Mouse (Mus musculus): ENCODE measurements at regions not wholly inside any gene's neighbourhood (a gene's known extent, or its start where the extent isn't known, plus 50 kb on each side); places are given as distances from the start of the nearest gene placed in this dataset.

DNA sequence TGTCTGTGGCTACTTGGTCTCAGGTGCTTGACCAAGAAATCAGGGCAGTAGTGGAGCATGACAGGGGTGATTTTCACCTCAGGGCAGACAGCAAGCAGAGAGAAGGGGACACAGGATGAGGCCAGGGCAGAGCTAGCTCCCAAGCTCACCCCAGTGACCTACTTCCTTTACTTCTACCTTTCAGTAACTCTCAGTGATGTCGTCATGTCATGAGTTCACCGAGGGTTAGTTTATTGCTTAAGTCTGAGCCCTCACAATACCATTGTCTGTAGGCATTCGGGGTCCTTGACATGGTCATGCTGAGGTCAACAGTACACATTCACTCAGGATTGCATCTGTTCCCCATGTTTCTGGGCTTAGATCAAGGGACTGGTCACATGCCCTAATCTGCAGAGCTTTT lies 108.5 kb downstream of the Cxcl12 start:
- ATAC-seq (ENCODE audit: insufficient number of reproducible peaks, low FRiP score, low TSS enrichment): no peak

DNA sequence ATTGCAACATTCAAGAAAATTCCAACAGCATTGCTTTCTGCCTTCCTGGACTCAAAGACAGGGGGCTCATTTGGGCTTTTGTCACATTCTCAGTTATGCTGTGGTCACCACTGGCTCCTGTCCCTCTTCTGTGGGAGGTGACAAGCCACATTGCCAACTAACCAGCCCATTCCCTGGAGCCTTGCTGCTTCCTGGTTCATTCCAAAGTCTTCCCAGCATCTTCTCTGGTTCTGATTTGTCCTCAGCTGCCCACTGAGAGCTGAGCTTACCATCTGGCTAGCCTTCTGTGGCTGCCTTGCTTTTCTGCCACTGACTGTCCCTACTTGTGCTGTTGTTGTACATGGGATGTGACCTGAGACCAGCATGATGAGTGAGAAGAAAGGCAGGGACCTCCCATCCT lies 111.0 kb downstream of the Cxcl12 start:
- peak; percentile 60 for ATAC-seq (ENCODE audit: insufficient number of reproducible peaks, low FRiP score, low TSS enrichment)

DNA sequence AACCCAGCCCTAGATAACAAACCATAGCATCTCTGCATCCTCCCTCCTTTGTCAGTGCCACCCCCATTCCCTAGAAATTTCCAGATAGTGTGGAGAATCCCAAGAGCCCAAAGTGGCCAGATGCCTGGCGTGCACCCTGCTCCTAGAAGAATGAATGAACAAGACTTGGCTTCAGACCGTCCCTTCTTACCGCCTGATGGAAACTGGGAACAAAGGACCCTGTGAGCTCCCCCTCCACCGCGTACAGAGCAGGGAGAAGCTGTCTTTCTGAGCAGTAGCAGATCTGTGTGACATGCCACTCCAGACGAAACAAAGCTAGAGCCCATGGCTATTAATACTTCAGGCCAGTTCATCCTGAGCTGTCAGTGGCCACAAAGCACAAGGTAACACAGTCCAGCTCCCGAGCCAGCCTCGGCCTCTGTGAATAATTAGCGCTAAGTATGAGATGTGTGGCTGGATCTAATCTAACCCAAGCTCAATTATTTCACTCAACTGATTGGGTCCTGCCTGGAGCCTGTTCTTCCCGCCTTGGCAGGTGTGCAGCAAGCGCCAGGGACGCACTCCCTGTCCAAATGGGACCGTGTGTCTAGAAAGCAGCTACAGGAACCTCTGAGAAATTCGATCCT lies 111.6 kb downstream of the Cxcl12 start:
- ATAC-seq (ENCODE audit: insufficient number of reproducible peaks, low FRiP score, low TSS enrichment): no peak

DNA sequence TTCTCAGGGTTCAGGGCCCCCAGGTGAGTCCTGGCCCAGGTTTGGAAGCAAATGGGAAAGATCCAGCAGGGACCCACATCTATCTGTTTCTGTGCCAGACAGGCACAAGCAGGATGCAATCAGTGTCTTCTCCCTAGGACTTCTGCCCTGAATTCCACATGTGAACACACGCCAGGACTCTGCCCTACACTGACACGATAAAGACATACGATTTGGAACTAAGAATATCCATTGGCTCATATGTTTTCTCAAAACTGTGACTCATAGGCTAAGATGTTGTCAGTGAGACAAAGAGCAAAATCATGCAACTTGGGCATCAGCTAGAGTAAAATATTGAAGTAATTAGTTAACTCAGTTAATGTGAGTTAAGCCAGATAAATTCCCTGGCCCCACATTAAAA lies 112.6 kb downstream of the Cxcl12 start:
- no peak for ATAC-seq (ENCODE audit: insufficient number of reproducible peaks, low FRiP score, low TSS enrichment)

DNA sequence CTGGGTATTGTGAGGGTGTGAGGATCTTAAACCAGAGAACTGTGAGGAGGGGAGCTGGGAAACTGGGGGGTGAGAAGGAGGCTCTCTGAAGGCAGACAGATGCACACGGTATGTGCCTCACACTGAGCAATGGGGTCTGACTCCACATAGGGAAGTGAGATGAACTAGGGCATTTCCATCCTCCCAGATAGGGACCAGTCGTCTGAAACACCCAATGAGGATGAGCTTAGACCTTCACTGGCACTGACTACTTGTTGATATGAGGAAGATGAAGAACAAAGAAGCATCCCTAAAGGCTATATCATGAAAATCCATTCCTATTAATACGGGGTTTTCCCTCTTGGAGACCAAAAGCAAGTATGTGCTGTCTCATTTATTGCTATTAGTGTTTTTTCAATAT lies 115.3 kb downstream of the Cxcl12 start:
- no peak for ATAC-seq (ENCODE audit: insufficient number of reproducible peaks, low FRiP score, low TSS enrichment)

DNA sequence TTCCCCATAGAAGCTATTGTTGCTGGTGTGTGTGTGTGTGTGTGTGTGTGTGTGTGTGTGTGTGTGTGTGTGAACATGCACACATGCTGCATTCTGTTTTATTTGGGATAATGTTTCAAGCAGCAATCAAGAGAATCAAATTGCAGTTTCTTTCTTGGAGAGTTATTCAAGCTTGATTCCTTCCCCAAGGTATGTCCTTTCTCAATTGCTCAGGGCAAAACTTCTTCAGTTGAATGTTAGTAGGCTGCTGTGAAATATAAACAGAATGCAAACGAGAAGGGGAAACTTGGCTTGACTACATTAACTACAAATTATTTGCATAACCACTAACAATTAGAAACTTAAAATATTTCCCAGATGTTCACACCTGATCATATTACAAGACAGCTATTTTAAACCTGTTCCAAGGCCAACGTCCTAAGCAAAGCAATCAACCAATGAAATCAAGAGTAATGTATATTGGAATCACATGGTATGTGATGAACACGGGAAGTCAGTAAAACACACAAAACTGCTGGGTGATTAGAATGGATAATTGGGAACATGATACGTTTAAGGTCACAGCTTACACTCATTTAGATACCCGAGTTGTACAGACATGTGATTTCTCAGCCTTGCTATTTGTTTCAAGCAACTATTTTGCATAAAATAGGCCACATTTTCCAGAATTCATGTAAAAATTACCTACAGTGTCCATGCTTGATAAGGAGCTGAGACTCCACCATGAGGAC lies 116.2 kb downstream of the Cxcl12 start:
- no peak for ATAC-seq (ENCODE audit: insufficient number of reproducible peaks, low FRiP score, low TSS enrichment)

DNA sequence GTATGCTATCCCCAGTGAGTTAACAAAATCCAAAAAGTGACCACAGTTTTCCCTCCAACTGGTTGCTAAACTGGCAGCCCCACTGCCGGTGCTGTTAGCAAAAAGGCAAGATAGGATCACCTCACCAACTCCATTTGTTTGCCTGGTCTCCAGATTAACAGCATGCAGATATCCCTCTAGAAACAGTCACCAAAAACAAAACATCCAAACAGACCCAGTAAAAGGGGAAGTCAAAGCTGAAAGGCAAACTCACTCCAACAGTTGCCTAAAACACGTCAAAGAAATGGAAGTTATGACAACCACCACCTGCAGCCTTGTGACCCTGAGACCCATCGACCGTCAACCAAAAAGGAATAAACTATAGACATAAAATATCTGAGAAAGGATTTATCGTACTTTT lies 119.1 kb downstream of the Cxcl12 start:
- no peak for ATAC-seq (ENCODE audit: insufficient number of reproducible peaks, low FRiP score, low TSS enrichment)

DNA sequence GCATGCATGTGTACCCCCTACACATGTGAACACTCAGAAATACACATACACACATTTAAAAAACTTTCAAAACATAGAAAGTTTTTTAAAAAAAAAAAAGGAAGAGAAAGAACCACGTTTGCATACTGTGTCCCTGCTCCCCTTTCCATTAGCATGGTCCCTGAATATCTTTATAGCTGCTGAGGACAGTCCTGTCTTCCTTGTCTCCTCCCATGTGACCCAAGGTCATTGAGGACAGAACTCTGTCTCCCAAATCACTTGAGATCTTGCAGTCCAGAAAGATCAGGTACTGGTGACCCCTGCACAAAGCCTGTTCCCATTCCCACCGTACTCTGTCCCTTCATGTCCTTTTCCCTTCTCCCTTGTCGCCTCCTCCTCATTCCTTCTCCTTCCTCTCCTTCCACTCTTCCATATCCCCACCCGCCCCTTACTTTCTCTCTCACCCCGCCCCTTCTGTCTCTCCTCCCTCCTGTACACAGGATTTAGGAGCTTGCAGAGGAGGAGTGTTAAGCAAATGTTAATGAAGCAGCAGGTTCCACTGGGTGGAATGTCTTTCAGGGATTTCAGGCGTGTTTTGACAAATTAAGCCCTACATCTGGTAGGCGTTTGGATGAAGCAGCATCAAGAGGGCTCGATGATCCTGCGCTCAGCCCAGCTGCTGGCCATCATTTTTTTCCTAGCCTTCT lies 125.6 kb downstream of the Cxcl12 start:
- no peak for ATAC-seq (ENCODE audit: insufficient number of reproducible peaks, low FRiP score, low TSS enrichment)

DNA sequence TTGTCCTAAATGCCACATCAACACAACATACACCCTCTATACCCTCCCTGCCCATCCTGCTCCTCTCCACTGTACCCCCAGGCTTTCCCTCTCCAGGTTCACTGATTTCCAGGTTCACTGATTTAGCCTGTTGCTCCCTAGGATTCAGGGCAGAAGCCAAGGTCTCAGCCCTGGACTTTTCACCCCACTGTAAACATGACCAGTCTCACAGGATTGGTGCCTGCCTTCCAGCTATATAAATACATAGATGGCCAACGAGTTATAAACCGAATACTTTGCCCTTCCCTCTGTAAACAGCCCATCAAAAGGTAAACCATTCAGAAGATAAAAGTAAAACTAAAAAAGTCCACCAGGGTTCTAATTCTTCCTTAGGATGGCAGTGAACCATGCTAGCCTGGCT lies 129.6 kb downstream of the Cxcl12 start:
- no peak for ATAC-seq (ENCODE audit: insufficient number of reproducible peaks, low FRiP score, low TSS enrichment)

DNA sequence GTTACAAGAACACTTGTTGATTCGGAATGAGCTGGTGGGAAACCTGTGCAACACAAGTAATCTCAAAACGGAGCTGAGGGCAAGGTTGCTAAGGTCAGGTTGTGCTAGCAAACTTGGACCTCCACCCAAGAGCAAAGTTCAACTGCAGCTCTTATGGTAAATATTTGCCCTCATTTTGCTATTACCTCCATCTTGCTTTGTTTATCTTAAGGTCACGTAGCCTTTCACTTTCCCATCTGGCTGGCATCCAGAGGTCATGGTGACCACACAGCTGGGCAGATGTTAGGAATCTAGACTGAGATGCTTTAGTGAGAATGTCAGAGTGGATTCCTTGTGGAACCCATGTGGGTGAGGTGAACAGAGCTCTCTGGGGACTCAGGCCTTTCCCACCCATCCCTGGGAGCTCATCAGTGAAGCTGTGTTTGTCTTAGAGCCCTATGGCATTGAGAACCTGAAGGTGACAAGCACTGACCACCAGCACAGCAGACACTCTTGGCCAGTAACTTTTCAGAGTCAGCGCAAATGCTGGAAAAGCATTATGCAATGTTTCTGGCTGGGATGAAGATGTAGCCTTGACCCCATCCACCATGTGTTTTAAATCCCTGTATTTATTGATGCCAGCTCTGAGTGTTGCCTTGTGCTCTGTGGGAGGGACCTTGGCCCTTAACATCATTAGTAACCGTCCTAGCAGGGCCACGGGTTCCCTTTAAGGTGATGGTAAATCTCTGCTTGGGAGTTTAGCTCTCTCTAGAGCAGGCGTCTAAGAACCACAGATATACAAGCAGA lies 131.4 kb downstream of the Cxcl12 start:
- ATAC-seq (ENCODE audit: insufficient number of reproducible peaks, low FRiP score, low TSS enrichment): no peak

DNA sequence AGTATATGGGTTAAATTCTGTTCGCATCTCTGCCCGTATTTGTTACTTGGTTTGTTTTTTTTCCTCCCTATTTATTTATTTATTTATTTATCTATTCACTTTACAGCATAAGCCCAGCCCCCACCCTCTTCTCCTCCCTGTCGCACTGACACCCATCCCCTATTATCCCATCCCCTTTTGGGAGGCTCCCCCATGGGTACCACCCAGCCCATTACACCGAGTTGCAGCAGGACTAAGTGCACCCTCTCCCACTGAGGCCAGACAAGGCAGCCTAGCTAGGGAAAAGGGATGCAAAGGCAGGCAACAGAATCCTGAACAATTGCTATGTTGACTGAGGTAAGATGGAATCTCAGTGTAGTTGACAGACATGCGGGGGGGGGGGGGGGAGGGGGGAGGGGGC lies 135.0 kb downstream of the Cxcl12 start:
- ATAC-seq (ENCODE audit: insufficient number of reproducible peaks, low FRiP score, low TSS enrichment): no peak

DNA sequence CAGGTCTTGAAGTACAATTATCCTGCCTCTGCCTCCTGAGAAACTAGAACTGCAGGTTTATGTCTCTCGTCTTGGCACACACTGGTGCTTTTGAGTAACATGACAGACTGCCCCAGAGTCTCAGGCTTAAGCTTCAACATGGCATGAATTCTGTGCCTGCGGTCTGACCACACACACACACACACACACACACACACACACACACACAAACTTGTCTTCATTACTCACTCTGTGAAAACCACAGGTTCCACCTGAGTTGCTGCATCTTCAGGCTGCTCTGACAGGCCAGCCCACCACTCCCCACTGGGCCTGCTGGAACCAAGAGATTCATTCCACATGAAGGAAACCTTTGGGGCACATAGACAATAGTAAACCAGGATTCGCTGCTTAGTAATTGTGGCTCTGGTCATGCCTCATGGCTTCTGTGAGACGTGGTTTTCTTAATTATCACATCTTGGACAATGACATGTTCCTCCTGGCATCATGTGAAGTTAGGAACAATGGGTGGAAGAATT lies 137.5 kb downstream of the Cxcl12 start:
- ATAC-seq (ENCODE audit: insufficient number of reproducible peaks, low FRiP score, low TSS enrichment): no peak

DNA sequence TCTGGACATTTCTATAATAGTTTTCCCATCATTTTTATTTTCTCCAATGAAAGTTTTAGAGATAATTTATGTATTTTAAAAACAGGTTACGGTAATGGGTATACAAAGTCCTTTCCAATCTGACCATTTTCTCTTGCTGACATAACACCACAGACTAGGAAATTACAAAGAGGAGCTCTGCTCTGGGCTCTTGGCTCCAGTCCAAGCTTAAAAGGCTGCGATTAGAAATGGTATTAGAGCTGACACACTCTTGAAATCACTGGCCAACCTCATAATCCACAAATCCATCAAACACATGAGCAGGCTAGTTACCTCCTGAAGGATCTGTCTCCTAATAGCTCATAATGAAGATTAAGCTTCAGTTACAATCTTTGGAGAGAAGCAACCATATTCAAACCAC lies 140.3 kb downstream of the Cxcl12 start:
- ATAC-seq (ENCODE audit: insufficient number of reproducible peaks, low FRiP score, low TSS enrichment): no peak

DNA sequence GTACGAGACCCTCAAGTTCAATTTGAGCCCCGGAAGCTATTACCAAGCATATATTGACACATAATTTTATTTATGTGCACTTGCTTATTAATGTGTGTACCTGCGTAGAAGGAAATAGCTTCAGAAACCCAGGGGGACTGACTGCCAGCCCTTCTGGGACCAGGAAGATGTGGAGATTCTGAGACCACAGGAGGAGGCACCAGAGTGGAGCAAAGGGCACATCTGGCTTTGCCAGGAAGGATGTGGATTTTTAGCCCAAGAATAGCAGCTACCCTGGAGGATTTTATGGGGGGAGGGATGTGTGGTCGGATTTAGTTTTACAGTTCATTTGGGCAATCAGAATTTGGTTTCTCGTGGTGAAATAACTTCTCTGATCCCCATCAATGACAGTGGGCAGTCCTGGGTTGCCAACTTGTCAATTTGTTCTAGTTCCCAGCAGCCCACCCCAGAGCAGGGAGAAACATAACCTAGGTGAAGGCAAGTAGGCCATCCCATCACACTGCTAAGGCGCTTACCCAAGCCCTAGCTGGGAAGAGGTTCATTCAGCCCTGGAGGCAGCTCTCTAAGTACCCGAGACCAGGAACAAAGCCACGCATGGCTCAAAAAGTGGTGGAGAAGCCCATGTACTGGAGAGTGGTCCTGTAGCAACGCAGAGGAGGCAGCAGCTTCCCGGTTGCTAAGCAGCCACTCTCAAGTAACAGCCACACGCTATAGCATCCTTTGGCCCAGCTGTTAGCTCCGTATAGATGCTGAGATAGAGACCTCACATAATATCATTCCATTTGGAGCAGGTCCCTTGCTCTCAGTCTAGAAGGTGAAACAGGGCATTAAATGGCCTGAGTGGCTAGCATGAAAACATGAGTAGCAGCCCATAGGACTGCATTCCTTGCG lies 144.8 kb downstream of the Cxcl12 start:
- no peak for ATAC-seq (ENCODE audit: insufficient number of reproducible peaks, low FRiP score, low TSS enrichment)

DNA sequence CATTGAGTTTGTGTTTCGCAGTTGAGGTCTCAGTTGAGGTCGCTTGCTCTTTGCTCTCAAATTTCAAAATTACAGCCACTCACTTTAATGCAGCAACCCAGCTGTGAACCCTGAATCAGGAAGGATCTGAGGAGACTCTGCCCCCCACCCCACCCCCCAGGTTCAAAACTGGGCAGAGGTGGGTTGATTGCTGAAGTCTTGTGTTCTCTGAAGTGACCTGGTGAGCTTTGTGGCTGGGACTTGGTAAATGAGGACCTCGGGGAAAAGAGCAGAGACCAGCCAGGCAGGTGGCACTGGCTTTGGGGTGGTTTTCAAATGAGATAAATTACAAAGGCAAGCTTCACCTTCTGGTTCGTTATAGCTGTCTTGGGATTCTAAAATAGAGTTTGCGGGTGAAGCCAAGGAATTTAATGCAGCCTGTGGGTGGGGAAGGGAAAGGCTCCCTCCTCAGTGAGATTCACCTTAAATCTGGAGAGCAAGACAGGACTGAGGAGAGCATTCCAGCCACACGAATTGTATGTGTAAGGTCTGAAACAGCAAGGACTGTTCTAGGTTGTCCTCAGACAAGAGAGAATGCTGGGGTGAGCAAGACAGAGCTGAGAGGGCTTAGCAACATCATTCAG lies 145.7 kb downstream of the Cxcl12 start:
- ATAC-seq (ENCODE audit: insufficient number of reproducible peaks, low FRiP score, low TSS enrichment): no peak

DNA sequence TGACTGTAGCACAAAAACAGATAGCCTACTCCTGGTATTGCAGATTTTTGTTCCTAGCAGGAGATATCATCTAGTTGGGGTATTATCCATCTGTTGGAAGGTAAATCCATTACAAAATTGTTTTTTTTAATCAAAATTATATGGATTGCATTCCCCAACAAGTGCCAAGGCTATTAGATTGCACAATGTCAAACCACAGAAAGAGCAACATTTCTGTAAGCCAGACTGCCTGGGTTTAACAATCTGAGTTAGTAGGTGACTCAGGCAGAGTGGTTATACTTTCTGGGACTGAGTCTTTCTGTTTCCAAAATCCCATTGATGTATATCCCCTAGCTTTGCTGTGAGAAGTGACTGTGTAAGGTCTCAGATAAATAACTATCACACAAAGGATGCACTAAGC lies 155.0 kb downstream of the Cxcl12 start:
- no peak for ATAC-seq (ENCODE audit: insufficient number of reproducible peaks, low FRiP score, low TSS enrichment)

DNA sequence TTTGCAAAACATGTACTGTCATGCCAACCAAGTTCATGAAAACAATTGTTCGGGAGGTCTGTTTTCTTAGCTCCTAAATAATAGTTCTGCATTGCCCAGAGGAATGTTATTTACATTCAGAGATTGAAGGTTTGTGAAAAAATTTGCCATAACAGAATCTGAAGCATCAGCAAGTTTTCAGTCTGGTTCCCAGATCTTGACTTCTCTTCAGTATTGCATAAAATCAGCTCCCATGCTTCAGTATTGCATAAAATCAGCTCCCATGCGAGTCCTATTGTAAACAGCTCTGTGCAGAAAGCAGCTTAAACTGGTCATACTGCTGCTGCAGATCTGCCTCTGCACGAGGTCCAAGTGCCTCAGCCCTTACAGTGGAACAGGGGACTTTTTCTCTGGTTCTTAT lies 155.5 kb downstream of the Cxcl12 start:
- no peak for ATAC-seq (ENCODE audit: insufficient number of reproducible peaks, low FRiP score, low TSS enrichment)

DNA sequence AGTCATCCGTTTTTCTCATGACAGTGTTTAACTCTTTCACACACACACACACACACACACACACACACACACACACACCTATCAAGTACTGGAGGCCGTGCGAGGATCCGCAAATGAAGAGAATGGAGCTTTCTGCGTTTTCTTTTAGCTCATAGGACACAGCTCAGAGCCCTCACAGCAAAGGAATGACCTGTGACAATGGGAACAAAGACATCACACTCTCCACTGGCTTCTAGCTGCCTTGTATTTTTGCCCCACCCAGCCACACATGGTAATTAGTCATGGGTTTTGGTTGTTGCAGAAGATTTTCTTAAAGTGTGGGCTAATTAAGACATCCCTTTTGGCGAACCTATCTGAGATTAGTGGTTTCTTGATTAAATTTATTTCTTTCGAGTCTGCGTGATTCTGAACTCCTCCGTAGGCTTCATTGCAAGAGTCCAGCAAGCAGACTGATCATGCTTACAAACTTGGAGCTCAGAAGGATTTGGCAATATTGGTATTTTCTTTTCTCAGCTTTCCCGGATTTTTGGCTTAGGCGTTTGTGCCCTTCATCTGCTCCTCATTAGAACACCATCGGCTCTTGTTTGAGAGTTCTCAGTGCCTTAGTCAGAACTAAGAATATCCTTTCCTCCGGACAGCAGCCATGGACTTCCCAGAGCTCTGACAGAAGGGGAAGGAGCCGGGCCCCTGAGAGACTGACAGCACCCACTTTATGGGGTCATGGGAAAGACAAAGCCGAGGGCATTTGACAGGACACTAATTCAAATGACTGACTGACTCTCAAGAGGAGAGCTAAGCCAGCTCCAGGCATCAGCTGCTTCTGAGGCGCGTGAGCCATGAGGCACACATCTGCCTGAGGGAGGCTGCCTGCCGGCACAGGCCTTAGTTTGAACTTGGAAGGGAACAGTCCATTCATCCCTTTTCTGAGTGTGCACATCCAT lies 158.8 kb downstream of the Cxcl12 start:
- ATAC-seq (ENCODE audit: insufficient number of reproducible peaks, low FRiP score, low TSS enrichment): no peak

Measured in cerebellum, adult (tissue).